Mouse (Mus musculus) left cerebral cortex, adult 2 months (tissue): ENCODE results near the gene Slc13a2. TPM values are rescaled to one million over a fixed set of nuclear protein-coding genes. Genes with fewer than 3 reads are reported as not detected.

Source experiments
- DNase-seq, 2 experiments: peaks; one replicate each; pipeline ENCODE4 v3.0.0; 2021 to 2022; ENCODE audit warnings: low spot score in 2 of 2, mixed read lengths in 1 of 2; ENCODE audit errors: extremely low spot score in 1 of 2
- H3K27ac ChIP-seq: fragments of 200-600 bp; 2 replicates; pipeline ENCODE4 v1.8.1; 2022
- H3K4me3 ChIP-seq: fragments of 200-600 bp; 2 replicates; pipeline ENCODE4 v1.8.1; 2022
- CTCF ChIP-seq: fragments of 200-600 bp; IDR thresholded peaks from 2 replicates; pipeline ENCODE4 v1.8.1; 2022; ENCODE audit warnings: antibody characterized with exemption, mild to moderate bottlenecking, moderate library complexity
- intact Hi-C: fragments of 180-260 bp; cut with DNase I; formaldehyde crosslinking; loops from one replicate; pipeline ENCODE4 v1.15.1; 2025
- total RNA-seq, 2 experiments: library from RNA; stranded (reverse); gene quantifications; 2 replicates each; pipeline ENCODE4 v1.2.3; 2021

Slc13a2 gene
- total RNA-seq, 2 experiments from 2014 or later: not detected

GRCm38 (mm10) chr11:78382286-78382685 is 39.7 kb downstream of the Slc13a2 start:
- intact Hi-C loops: no loop called here
- no peak for TF ChIP-seq CTCF
- Histone ChIP-seq H3K27ac (no peak overlapping the region), H3K4me3 (no peak overlapping the region)
- DNase-seq: no peak

DNA sequence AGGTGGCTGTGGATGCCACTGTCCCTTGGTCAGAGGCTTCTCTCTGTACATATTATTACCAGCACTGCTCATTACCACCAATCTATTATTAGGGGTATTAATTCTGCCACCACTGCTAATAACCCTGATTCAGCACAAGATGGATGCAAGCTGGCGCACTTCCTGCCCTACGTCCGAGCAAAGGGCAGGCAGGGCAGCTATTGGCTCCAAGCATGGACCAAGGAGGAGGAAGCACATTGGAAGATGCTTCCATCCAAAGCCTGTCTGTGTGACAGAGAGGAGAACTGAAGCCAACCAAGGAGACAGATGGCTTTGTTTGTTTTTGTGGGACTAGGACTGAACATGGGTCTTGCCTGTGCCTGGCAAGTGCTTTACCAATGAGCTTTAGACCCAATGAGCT is 41.0 kb downstream of the Slc13a2 start:
- Histone ChIP-seq H3K27ac (no peak overlapping the region), H3K4me3 (no peak overlapping the region)
- intact Hi-C loops: no loop called here
- no peak for DNase-seq
- TF ChIP-seq CTCF: no peak

- no peak overlapping the region for H3K4me3 ChIP-seq
- H3K27ac ChIP-seq: no peak overlapping the region
- intact Hi-C loops: no loop called here
- no peak for TF ChIP-seq CTCF
- DNase-seq: no peak
Observed at GRCm38 (mm10) chr11:78380351-78380750, 41.7 kb downstream of the Slc13a2 start.

GRCm38 (mm10) chr11:78377549-78378159 is 44.4 kb downstream of the Slc13a2 start:
- DNase-seq: no peak
- Histone ChIP-seq H3K27ac (no peak overlapping the region), H3K4me3 (no peak overlapping the region)
- no peak for TF ChIP-seq CTCF
- intact Hi-C loops: loop anchor here (5.0 kb wide), 1 partner anchor 60 kb away; no protein-coding TSS in a partner anchor

DNA sequence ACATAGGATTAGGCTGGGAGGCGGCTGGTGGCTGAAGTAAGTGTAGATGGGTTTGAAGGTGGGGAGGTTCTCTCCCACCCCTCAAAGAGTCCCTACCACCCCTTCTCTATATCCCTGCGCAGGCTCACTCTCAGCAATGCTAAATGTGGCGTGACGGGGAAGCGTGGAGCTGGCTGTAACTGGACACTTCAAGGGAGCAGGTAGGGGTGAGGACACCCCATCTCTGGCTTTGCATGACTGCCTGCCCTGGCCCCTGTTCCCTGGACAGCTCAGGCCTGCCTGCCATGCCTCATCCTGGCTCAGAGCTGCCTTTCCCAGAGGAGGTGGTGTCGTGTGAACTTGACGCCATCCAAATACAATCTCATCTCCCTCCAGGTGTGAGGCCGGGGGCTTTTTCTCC is 47.9 kb downstream of the Slc13a2 start:
- no peak for DNase-seq
- Histone ChIP-seq H3K4me3 (no peak overlapping the region), H3K27ac (no peak overlapping the region)
- intact Hi-C loops: no loop called here
- no peak for TF ChIP-seq CTCF

GRCm38 (mm10) chr11:78372610-78373009 is 49.4 kb downstream of the Slc13a2 start:
- intact Hi-C loops: no loop called here
- H3K4me3 ChIP-seq: no peak overlapping the region
- no peak for DNase-seq
- no peak overlapping the region for H3K27ac ChIP-seq
- no peak for TF ChIP-seq CTCF

- H3K27ac ChIP-seq: no peak overlapping the region
- H3K4me3 ChIP-seq: no peak overlapping the region
- TF ChIP-seq CTCF: no peak
- no peak for DNase-seq
- intact Hi-C loops: no loop called here
Observed at GRCm38 (mm10) chr11:78372166-78372565, 49.9 kb downstream of the Slc13a2 start.

DNA sequence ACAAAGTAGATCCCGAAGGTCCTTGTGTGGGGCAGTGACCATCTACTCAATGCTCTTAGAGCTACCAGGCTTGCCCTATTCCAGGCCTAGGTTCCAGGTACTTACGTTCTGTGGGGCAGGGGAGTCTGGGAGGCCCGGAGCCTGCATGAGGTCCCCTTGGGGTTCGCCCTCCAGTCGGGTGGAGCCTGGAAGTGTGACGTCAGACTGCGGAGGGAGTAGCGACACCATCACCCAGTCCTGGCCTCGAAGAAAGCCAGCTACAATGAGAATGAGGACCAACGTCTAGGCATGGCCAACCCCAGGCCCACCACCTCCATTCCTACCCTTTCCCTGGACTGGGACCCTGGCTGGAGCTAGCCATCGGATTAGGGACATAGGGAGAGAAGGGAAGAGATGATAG is 50.3 kb downstream of the Slc13a2 start:
- intact Hi-C loops: no loop called here
- H3K27ac ChIP-seq: no peak overlapping the region
- TF ChIP-seq CTCF: no peak
- no peak for DNase-seq
- no peak overlapping the region for H3K4me3 ChIP-seq

GRCm38 (mm10) chr11:78370389-78370788 is 51.6 kb downstream of the Slc13a2 start:
- DNase-seq: no peak
- Histone ChIP-seq H3K27ac (no peak overlapping the region), H3K4me3 (no peak overlapping the region)
- TF ChIP-seq CTCF: no peak
- intact Hi-C loops: no loop called here

DNA sequence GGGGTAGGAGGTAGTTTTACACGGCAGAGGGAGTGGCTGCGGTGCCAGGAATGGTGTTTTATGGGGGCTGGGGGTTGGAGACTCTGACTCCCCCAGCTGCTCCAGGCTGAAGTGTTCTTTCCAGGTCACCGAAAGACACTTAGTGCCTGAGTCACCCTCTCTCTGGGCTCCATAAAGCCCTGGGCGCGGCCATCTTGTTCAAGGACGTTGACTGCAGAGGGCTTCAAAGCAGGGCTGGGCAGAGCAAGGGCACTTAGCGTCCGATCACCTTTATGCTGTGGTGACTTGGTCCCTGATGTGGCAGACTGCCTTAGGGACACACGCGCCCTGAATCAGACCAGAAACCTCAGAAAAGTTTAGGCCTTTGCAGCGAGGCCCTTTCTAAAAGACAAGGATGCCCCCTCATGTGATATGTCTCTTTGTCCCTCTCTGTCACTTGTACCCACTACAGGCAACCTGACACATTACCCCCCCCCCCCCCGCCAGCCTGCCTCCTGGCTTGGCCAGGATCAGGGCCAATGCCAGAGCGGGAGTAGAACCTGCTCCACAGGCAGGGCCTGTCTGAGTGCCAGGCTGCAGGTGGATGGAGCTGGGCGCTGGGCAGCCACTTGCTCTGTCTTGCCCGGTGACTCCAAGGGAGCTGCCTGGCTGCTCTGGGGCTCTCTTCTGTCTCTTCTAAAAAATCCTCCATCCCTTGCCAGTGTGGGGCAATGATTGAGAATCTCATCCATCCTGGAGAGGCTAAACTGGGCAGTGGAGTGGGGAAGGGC is 54.4 kb downstream of the Slc13a2 start:
- no peak overlapping the region for H3K4me3 ChIP-seq
- no peak for DNase-seq
- intact Hi-C loops: no loop called here
- TF ChIP-seq CTCF: no peak
- H3K27ac ChIP-seq: no peak overlapping the region

DNA sequence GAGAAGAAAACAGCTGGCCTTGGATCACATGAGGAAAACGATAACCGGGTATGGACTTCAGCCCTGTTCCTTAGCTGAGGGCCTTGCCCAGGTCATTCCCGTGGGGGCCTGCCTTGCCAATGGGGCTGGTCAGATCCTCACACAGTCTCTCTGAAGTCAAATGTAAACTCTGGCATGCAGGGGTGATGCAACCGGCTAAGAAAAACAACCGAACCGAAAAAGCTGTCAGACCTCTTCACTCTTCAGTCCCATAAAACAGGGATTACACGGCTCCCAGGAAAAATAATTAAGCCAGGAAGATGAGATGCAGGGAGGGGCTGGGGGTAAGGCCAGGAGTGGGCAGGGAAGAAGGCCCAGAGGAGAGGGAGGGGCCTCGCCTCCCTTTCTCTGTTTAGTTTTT is 57.9 kb downstream of the Slc13a2 start:
- DNase-seq: no peak
- H3K4me3 ChIP-seq: no peak overlapping the region
- intact Hi-C loops: loop anchor here (5.0 kb wide), 1 partner anchor 88 kb away; no protein-coding TSS in a partner anchor
- no peak overlapping the region for H3K27ac ChIP-seq
- no peak for TF ChIP-seq CTCF

GRCm38 (mm10) chr11:78363309-78364007 is 58.6 kb downstream of the Slc13a2 start:
- Histone ChIP-seq H3K27ac (no peak overlapping the region), H3K4me3 (no peak overlapping the region)
- TF ChIP-seq CTCF: no peak
- intact Hi-C loops: loop anchor here (5.0 kb wide), 1 partner anchor 89 kb away; no protein-coding TSS in a partner anchor
- DNase-seq: no peak
